Mouse (Mus musculus) stomach, embryonic 15.5 days (tissue): ENCODE data around the gene Mpg. TPM values are rescaled to one million over a fixed set of nuclear protein-coding genes. Genes with fewer than 3 reads are reported as not detected.

ENCODE experiments used
- ATAC-seq: fragments of 200-750 bp; cut with Nextera tagmentation; 2 replicates; pipeline ENCODE4 v1.8.0; 2017; ENCODE audit warnings: low read depth, moderate number of reproducible peaks, moderate TSS enrichment; ENCODE audit not compliant: insufficient read depth, low FRiP score
- H3K27ac ChIP-seq: fragments of 300-500 bp; sonication (generic); 2 replicates; pipeline ENCODE4 v1.5.1; 2015; ENCODE audit warnings: mild to moderate bottlenecking, inconsistent platforms
- H3K27me3 ChIP-seq: fragments of 300-500 bp; sonication (generic); replicated peaks from 2 replicates; pipeline ENCODE4 v1.6.1; 2015; ENCODE audit warnings: inconsistent platforms
- H3K36me3 ChIP-seq: fragments of 300-500 bp; sonication (generic); 2 replicates; pipeline ENCODE4 v1.6.1; 2015; ENCODE audit warnings: inconsistent platforms
- H3K4me1 ChIP-seq: fragments of 300-500 bp; sonication (generic); 2 replicates; pipeline ENCODE4 v1.6.1; 2015; ENCODE audit warnings: inconsistent platforms
- H3K4me2 ChIP-seq: fragments of 300-500 bp; sonication (generic); 2 replicates; pipeline ENCODE4 v1.6.1; 2015; ENCODE audit warnings: mild to moderate bottlenecking, inconsistent platforms
- H3K4me3 ChIP-seq: fragments of 300-500 bp; sonication (generic); replicated peaks from 2 replicates; pipeline ENCODE4 v1.5.1; 2015; ENCODE audit warnings: inconsistent platforms
- H3K9ac ChIP-seq: fragments of 300-500 bp; sonication (generic); 2 replicates; pipeline ENCODE4 v1.6.1; 2015; ENCODE audit warnings: inconsistent platforms
- H3K9me3 ChIP-seq: fragments of 300-500 bp; sonication (generic); 2 replicates; pipeline ENCODE4 v1.6.1; 2016; ENCODE audit warnings: inconsistent platforms
- WGBS: fragments of 180-500 bp; shearing (Covaris S2); methylation state at CpG from one replicate; pipeline ENCODE4 v1.1.7; 2015; 5-methylcytosine and 5-hydroxymethylcytosine counted together
- polyA plus RNA-seq: library from polyadenylated mRNA; unstranded; fragments of >200 nt; fragmentation: Nextera tagmentation; extraction: Ambion mirVana; gene quantifications from 2 replicates; pipeline ENCODE4 v1.2.1, GENCODE M21; 2015

Gene Mpg
- 32.7 and 35.8 TPM in 2 replicates for polyA plus RNA-seq

- ATAC-seq = peak; percentile 68
- Histone ChIP-seq H3K27ac (peak within 1 kb of the TSS; percentile 93), H3K9ac (peak within 1 kb of the TSS; percentile 81), H3K9me3 (no peaks in the 10 kb centered on the region), H3K4me3 (peak within 1 kb of the TSS; percentile 73), H3K27me3 (no peaks in the 10 kb centered on the region), H3K36me3 (peaks cover 7% of the 10 kb centered on the region; the same call in 1 of the 2 replicates), H3K4me2 (peak within 1 kb of the TSS; percentile 84), H3K4me1 (peaks cover 47% of the 10 kb centered on the region)
- WGBS = 3% methylated on average over 46 of the region's 47 CpGs
Observed at GRCm38 (mm10) chr11:32226124-32226871, at the start of gene Mpg. Mpg (plus strand) TSS chr11:32226505.

GRCm38 (mm10) chr11:32178506-32178905 is 47.8 kb upstream of the Mpg start:
- no peak overlapping the region for H3K27ac ChIP-seq

DNA sequence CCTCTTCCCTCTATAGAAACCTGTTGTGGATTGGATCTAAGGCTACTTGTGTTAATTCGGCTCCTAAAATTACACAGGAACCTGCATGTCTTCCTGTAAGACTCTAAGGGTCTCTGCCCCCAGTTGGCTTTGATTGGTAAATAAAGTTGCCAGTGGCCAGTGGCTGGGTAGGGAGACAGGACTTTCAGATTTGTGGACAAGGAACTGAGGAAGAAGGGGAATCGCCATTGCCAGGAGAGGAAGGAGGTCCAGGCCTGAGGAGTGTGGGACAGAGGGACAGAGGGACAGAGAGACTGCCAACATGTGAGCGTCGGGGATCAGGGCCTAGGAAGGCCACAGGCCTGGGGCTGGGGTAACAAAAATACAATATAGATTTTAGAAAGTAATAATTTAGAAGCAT is 45.1 kb upstream of the Mpg start:
- no peaks in the 10 kb centered on the region for H3K36me3 ChIP-seq
- H3K4me3 ChIP-seq = no peak overlapping the region
- H3K27me3 ChIP-seq = no peaks in the 10 kb centered on the region
- H3K4me2 ChIP-seq = no peak overlapping the region
- H3K9me3 ChIP-seq = no peaks in the 10 kb centered on the region
- no peak overlapping the region for H3K27ac ChIP-seq
- 0 out of 2 replicates have a peak, but pooled peaks cover 2% of the 10 kb centered on the region for H3K4me1 ChIP-seq
- no peak overlapping the region for H3K9ac ChIP-seq
- WGBS = 80% methylated on average over 4 of the region's 4 CpGs
- no peak for ATAC-seq

More at GRCm38 (mm10) chr11:32178506-32178905, 47.8 kb upstream of the Mpg start:
- Histone ChIP-seq H3K4me2 (no peak overlapping the region), H3K4me1 (0 out of 2 replicates have a peak, but pooled peaks cover 2% of the 10 kb centered on the region), H3K36me3 (no peaks in the 10 kb centered on the region), H3K9ac (no peak overlapping the region), H3K9me3 (no peaks in the 10 kb centered on the region), H3K27me3 (no peaks in the 10 kb centered on the region), H3K4me3 (no peak overlapping the region)
- WGBS = 54% methylated on average over 1 of the region's 1 CpGs
- no peak for ATAC-seq

DNA sequence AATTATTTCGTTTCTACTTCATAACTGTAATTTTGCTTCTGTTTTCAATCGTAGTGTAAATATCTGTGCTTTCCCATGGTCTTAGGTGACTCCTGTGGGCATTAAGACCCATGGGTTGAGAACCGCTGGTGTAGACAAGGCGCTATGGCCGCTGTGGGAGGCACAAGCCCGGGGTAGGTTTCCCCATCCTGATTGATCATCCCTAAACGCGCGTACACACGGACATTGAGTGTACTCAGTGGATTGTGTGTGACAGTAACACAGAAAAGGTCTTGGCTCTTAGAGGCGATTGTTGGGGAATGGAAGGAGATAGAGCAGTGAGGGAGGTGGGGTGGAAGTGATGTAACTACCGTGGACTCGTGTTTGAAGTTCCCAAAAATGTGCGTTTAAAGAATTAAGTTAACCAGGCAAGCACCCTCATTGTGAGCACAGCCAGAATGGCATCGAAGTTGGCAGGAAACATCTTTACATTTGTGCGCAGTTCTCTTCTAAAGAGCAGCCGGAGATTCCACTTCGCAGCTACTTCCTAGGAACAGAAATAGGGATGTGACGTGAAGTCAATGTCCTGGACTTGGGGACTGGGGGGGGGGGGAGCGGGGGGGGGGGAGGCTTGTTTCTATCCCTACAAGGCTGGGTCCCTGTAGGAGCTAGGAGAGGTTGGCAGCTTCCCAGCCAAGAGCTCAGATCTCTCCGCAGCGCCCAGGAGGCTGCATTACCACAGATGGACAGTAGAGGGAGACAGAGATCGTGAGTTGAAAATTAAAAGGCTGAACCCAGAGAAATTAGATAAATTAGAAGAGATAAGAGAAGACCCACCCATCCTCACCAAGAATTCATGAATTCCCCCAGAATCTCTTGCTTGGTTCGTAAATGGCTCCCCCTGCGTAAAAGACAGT is 44.1 kb upstream of the Mpg start:
- ATAC-seq = no peak
- no peak overlapping the region for H3K4me3 ChIP-seq
- WGBS = 38% methylated on average over 25 of the region's 25 CpGs
- 0 out of 2 replicates have a peak, but pooled peaks cover 2% of the 10 kb centered on the region for H3K4me1 ChIP-seq
- H3K9ac ChIP-seq = no peak overlapping the region
- H3K36me3 ChIP-seq = no peaks in the 10 kb centered on the region
- H3K27me3 ChIP-seq = no peaks in the 10 kb centered on the region
- no peaks in the 10 kb centered on the region for H3K9me3 ChIP-seq
- no peak overlapping the region for H3K4me2 ChIP-seq
- no peak overlapping the region for H3K27ac ChIP-seq

GRCm38 (mm10) chr11:32184469-32184868 is 41.8 kb upstream of the Mpg start:
- no peak overlapping the region for H3K27ac ChIP-seq
- H3K4me3 ChIP-seq = no peak overlapping the region
- WGBS = 87% methylated on average over 8 of the region's 8 CpGs
- no peak overlapping the region for H3K9ac ChIP-seq
- no peaks in the 10 kb centered on the region for H3K36me3 ChIP-seq
- no peak overlapping the region for H3K4me2 ChIP-seq
- H3K9me3 ChIP-seq = no peaks in the 10 kb centered on the region
- H3K27me3 ChIP-seq = no peaks in the 10 kb centered on the region
- ATAC-seq = no peak
- H3K4me1 ChIP-seq = 0 out of 2 replicates have a peak, but pooled peaks cover 2% of the 10 kb centered on the region

- Histone ChIP-seq H3K4me1 (0 out of 2 replicates have a peak, but pooled peaks cover 2% of the 10 kb centered on the region), H3K27ac (no peak overlapping the region), H3K36me3 (no peaks in the 10 kb centered on the region), H3K9ac (no peak overlapping the region), H3K4me3 (no peak overlapping the region), H3K9me3 (no peaks in the 10 kb centered on the region), H3K4me2 (no peak overlapping the region), H3K27me3 (no peaks in the 10 kb centered on the region)
- WGBS = 77% methylated on average over 3 of the region's 3 CpGs
- ATAC-seq = no peak
Observed at GRCm38 (mm10) chr11:32186031-32186430, 40.3 kb upstream of the Mpg start.

- Histone ChIP-seq H3K9ac (no peak overlapping the region), H3K27ac (no peak overlapping the region), H3K4me1 (0 out of 2 replicates have a peak, but pooled peaks cover 2% of the 10 kb centered on the region), H3K27me3 (no peaks in the 10 kb centered on the region), H3K36me3 (no peaks in the 10 kb centered on the region), H3K4me2 (no peak overlapping the region), H3K9me3 (no peaks in the 10 kb centered on the region), H3K4me3 (no peak overlapping the region)
- WGBS = 83% methylated on average over 4 of the region's 4 CpGs
- ATAC-seq = no peak
Observed at GRCm38 (mm10) chr11:32187256-32187655, 39.0 kb upstream of the Mpg start.

DNA sequence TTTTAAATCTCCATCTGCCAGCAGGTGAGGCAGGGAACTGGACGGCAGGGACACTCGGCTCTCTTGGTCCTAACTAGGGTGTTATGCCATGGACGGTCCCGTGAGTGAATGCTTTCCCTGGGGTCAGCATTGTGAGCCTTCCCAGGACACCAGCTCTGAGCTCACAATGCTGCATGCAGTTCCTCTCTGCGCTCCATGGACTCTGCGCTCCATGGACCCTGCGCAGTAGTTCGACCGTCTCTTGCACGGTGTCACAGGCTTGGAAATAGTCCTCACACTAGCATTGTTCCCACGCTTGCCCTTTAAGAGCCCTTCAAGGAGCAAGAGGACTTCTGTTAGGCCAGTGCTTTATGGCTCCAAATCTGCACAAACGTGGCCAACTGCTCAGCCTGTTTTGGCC is 37.4 kb upstream of the Mpg start:
- no peak for ATAC-seq
- Histone ChIP-seq H3K4me3 (no peak overlapping the region), H3K9me3 (no peaks in the 10 kb centered on the region), H3K4me1 (no peaks in the 10 kb centered on the region), H3K9ac (no peak overlapping the region), H3K27me3 (no peaks in the 10 kb centered on the region), H3K27ac (no peak overlapping the region), H3K4me2 (no peak overlapping the region), H3K36me3 (no peaks in the 10 kb centered on the region)
- 83% methylated on average over 12 of the region's 12 CpGs for WGBS

DNA sequence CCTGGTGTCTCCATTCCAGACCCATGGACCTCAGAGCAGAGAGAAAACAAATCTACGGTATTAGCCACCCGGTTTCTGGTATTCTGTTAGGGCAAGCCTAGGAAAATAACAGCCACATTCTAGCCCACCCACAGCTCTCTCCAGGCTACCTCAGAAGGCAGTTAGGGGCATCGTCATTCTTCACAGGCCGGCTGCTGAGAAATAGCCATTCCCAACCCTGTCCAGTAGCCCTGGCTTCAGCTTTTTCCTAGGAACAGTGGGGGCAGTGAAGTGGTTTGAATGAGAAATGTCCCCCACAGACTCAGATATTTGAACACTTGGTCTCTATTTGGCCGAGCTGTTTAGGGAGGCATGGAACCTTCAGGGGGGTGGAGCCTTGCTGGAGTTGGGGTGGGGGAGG is 36.9 kb upstream of the Mpg start:
- Histone ChIP-seq H3K9ac (no peak overlapping the region), H3K4me3 (no peak overlapping the region), H3K27ac (no peak overlapping the region), H3K9me3 (no peaks in the 10 kb centered on the region), H3K4me1 (no peaks in the 10 kb centered on the region), H3K36me3 (no peaks in the 10 kb centered on the region), H3K4me2 (no peak overlapping the region), H3K27me3 (no peaks in the 10 kb centered on the region)
- ATAC-seq = no peak
- WGBS = 67% methylated on average over 5 of the region's 5 CpGs

DNA sequence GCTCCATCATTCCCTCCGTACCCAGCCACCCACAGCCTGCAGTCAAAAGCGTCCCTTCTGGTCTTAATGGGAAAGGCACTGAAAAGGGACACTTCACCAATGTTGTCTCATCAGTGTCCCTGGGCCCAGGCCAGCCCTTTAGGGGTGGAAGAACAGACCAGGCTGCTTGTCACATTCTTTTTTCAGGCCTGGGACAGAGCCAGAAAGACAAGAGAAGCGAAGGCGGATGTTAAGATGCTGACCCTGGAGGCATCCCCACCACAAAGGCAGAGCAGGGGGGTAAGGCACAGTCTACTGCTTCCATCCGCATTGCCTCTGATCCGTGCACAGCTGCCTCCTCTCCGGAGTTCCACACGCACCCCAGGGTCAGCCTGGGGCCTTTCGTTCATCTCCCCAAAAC is 36.2 kb upstream of the Mpg start:
- Histone ChIP-seq H3K4me3 (no peak overlapping the region), H3K9ac (no peak overlapping the region), H3K4me2 (no peak overlapping the region), H3K27ac (no peak overlapping the region), H3K4me1 (no peaks in the 10 kb centered on the region), H3K36me3 (no peaks in the 10 kb centered on the region), H3K9me3 (no peaks in the 10 kb centered on the region), H3K27me3 (no peaks in the 10 kb centered on the region)
- no peak for ATAC-seq
- WGBS = 77% methylated on average over 9 of the region's 9 CpGs

- no peaks in the 10 kb centered on the region for H3K36me3 ChIP-seq
- H3K9ac ChIP-seq = no peak overlapping the region
- no peak for ATAC-seq
- H3K27me3 ChIP-seq = no peaks in the 10 kb centered on the region
- no peak overlapping the region for H3K27ac ChIP-seq
- no peak overlapping the region for H3K4me2 ChIP-seq
- H3K4me1 ChIP-seq = no peaks in the 10 kb centered on the region
- H3K9me3 ChIP-seq = no peaks in the 10 kb centered on the region
- H3K4me3 ChIP-seq = no peak overlapping the region
- WGBS = 75% methylated on average over 13 of the region's 13 CpGs
Observed at GRCm38 (mm10) chr11:32190603-32191110, 35.6 kb upstream of the Mpg start.

DNA sequence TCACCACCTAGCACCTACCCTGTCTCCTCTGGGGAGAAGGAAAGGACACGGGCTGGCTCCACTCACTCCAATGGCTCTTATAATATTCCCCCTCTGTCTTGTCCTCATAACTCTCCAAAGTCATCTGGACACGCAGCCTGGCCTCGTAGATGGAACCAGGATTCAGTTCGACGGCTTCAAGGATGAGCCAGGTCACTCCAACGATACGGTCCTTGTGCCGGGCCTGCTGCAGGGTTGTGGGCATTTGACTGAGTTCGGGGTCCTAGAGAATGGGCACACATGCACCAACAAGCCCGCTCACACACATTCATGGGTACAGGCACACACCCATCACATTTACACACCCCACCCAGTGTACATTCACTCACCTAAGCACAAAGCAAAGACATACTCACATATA is 33.1 kb upstream of the Mpg start:
- H3K9me3 ChIP-seq = no peaks in the 10 kb centered on the region
- H3K27me3 ChIP-seq = no peaks in the 10 kb centered on the region
- H3K27ac ChIP-seq = no peak overlapping the region
- no peaks in the 10 kb centered on the region for H3K4me1 ChIP-seq
- no peak for ATAC-seq
- H3K4me2 ChIP-seq = no peak overlapping the region
- WGBS = 83% methylated on average over 10 of the region's 10 CpGs
- no peak overlapping the region for H3K9ac ChIP-seq
- H3K36me3 ChIP-seq = no peaks in the 10 kb centered on the region
- no peak overlapping the region for H3K4me3 ChIP-seq
